Mouse (Mus musculus) liver, embryonic 16.5 days (tissue): Measurements from ENCODE around the gene Cnst. TPM values are rescaled to one million over a fixed set of nuclear protein-coding genes. Genes with fewer than 3 reads are reported as not detected.

Experiments used
- ATAC-seq: fragments of 200-750 bp; cut with Nextera tagmentation; 2 replicates; pipeline ENCODE4 v1.8.0; 2017; ENCODE audit warnings: low read depth, mild to moderate bottlenecking, moderate number of reproducible peaks, moderate library complexity
- H3K27ac ChIP-seq: fragments of 300-500 bp; sonication (generic); 2 replicates; pipeline ENCODE4 v1.5.1; 2014; ENCODE audit warnings: mild to moderate bottlenecking, low read length
- H3K27me3 ChIP-seq: fragments of 300-500 bp; sonication (generic); 2 replicates; pipeline ENCODE4 v1.6.1; 2014; ENCODE audit warnings: low read depth, low read length, mixed read lengths; ENCODE audit not compliant: control insufficient read depth, insufficient read depth
- H3K36me3 ChIP-seq: fragments of 300-500 bp; sonication (generic); 2 replicates; pipeline ENCODE4 v1.6.1; 2014; ENCODE audit warnings: mild to moderate bottlenecking; ENCODE audit not compliant: control insufficient read depth, insufficient read depth
- H3K4me1 ChIP-seq: fragments of 300-500 bp; sonication (generic); 2 replicates; pipeline ENCODE4 v1.6.1; 2014; ENCODE audit warnings: low read depth, low read length, mixed read lengths; ENCODE audit not compliant: control insufficient read depth
- H3K4me2 ChIP-seq: fragments of 300-500 bp; sonication (generic); 2 replicates; pipeline ENCODE4 v1.6.1; 2014; ENCODE audit warnings: low read depth, low read length, mixed read lengths
- H3K4me3 ChIP-seq: fragments of 300-500 bp; sonication (generic); 2 replicates; pipeline ENCODE4 v1.5.1; 2014; ENCODE audit warnings: low read depth, mild to moderate bottlenecking, low read length
- H3K9ac ChIP-seq: fragments of 300-500 bp; sonication (generic); 2 replicates; pipeline ENCODE4 v1.6.1; 2014; ENCODE audit warnings: low read depth, low read length
- H3K9me3 ChIP-seq: fragments of 300-500 bp; sonication (generic); replicated peaks from 2 replicates; pipeline ENCODE4 v1.6.1; 2016; ENCODE audit warnings: low read length; ENCODE audit not compliant: control insufficient read depth
- WGBS: fragments of 180-500 bp; shearing (Covaris S2); extraction: QIAGEN DNeasy Blood & Tissue Kit; methylation state at CpG from one replicate; pipeline ENCODE4 v1.1.7; 2014; ENCODE audit not compliant: insufficient replicate concordance; 5-methylcytosine and 5-hydroxymethylcytosine counted together
- polyA plus RNA-seq: library from polyadenylated mRNA; unstranded; fragments of >200 nt; fragmentation: Nextera tagmentation; extraction: Ambion mirVana; gene quantifications from 2 replicates; pipeline ENCODE4 v1.2.1, GENCODE M21; 2015

Cnst gene
- polyA plus RNA-seq, 1 experiment from 2014 or later: 11.6 TPM

DNA sequence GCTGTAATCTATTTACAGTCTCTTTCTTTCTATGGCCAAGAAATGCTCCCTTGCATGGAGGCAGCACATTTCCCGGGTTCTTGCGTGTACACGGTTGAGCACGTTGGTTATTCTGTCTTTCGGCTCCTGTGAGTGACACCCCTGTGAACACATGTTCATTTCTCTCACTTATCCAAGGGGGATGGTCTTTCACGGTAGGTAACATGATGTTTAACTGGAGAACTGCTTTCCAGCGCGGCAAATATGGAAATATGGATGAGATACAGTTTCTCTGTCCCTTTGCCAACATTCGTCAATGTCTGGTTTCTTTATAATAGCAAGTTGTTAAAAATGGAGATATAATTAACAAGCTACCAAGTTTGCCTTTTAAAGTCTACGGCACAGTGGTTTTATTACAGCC is 35.3 kb downstream of the Cnst start:
- H3K27me3 ChIP-seq: no peaks in the 10 kb centered on the region
- no peaks in the 10 kb centered on the region for H3K9me3 ChIP-seq
- no peak overlapping the region for H3K4me2 ChIP-seq
- H3K27ac ChIP-seq: no peak overlapping the region
- H3K4me1 ChIP-seq: peaks cover 21% of the 10 kb centered on the region
- WGBS: 79% methylated on average over 10 of the region's 10 CpGs
- no peaks in the 10 kb centered on the region for H3K36me3 ChIP-seq
- no peak overlapping the region for H3K4me3 ChIP-seq
- no peak overlapping the region for H3K9ac ChIP-seq
- ATAC-seq: no peak

DNA sequence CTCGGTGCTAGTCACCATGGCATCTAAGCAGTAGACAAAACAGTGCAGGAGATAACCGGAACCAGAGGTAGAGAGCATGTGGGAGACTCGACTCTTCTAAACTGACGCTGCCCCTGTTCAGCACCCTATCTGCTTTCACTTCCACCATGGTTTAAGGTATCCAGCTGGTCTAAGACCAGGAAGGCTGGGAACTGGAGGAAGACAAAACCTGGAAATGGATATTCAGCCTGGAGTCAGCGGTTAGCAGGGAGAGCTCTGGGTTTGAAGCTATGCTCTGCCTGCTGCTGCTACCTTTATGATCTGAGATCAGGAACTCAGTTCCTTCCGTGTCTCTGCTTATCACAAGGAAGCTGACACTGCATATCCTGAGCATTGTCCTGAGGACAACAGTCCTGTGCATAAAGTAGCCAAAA is 35.9 kb downstream of the Cnst start:
- H3K4me2 ChIP-seq: no peak overlapping the region; the same call in 1 of the 2 replicates
- H3K27ac ChIP-seq: no peak overlapping the region
- peaks cover 21% of the 10 kb centered on the region for H3K4me1 ChIP-seq
- H3K9me3 ChIP-seq: no peaks in the 10 kb centered on the region
- 21% methylated on average over 6 of the region's 6 CpGs for WGBS
- H3K4me3 ChIP-seq: no peak overlapping the region
- ATAC-seq: peak; percentile 35; the same call in 1 of the 2 replicates
- no peaks in the 10 kb centered on the region for H3K27me3 ChIP-seq
- H3K9ac ChIP-seq: no peak overlapping the region
- no peaks in the 10 kb centered on the region for H3K36me3 ChIP-seq

DNA sequence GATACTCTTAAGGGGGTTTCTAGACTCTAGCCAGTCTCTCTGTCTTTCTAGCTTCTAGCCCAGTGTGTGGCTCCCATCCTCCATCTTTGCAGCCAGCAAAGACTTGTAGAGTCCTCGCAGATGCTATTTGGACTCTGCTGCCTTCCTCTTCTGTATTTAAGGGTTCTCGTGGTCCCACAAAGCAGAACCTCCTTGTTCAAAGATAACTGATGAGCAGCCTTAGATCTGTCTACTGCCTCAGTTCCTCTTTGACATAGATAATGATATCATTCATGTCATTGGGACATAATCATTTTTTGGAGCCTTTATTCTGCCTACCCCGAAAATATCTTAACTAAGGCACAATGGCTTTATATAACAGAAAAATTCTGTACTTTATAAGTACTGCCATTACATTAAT is 36.9 kb downstream of the Cnst start:
- no peak for ATAC-seq
- WGBS: 42% methylated on average over 3 of the region's 3 CpGs

DNA sequence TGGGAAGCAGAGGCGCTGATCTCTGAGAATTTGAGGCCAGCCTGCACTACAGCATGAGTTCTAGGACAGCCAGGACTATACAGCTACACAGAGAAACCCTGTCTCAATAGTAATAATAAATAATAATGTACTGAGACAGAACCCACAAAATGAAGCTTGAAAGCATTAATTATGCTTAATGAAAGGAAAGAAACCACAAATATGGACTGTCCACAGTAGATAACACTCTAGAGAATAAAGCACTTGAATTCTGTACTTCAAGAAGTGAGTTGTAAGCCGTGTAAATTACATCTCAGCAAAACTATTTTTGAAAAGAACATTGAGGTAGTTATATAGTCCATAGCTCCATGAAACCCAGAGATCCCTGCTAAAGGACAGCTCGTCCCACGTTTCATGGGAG is 38.0 kb downstream of the Cnst start:
- H3K4me3 ChIP-seq: no peak overlapping the region
- no peaks in the 10 kb centered on the region for H3K27me3 ChIP-seq
- no peaks in the 10 kb centered on the region for H3K9me3 ChIP-seq
- H3K36me3 ChIP-seq: no peaks in the 10 kb centered on the region
- 68% methylated on average over 4 of the region's 4 CpGs for WGBS
- H3K9ac ChIP-seq: no peak overlapping the region
- no peak for ATAC-seq
- no peak overlapping the region for H3K4me2 ChIP-seq
- peaks cover 11% of the 10 kb centered on the region for H3K4me1 ChIP-seq
- H3K27ac ChIP-seq: no peak overlapping the region

More for the DNA sequence above, 36.9 kb downstream of the Cnst start:
- peaks cover 20% of the 10 kb centered on the region for H3K4me1 ChIP-seq
- no peak overlapping the region for H3K27ac ChIP-seq
- H3K9me3 ChIP-seq: no peaks in the 10 kb centered on the region
- no peak overlapping the region for H3K4me2 ChIP-seq
- H3K36me3 ChIP-seq: no peaks in the 10 kb centered on the region
- no peak overlapping the region for H3K4me3 ChIP-seq
- H3K9ac ChIP-seq: no peak overlapping the region
- H3K27me3 ChIP-seq: no peaks in the 10 kb centered on the region

DNA sequence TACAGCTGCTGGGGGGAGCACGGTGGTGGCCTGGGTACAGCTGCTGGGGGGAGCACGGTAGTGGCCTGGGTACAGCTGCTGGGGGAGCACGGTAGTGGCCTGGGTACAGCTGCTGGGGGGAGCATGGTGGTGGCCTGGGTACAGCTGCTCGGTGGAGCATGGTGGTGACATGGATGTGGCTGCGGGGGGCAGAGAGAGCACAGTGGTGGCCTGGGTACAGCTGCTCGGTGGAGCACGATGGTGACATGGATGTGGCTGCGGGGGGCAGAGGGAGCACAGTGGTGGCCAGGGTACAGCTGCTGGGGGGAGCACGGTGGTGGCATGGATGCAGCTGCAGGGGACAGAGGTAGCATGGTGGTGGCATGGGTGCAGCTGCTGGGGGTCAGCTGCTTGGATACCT is 39.5 kb downstream of the Cnst start:
- no peak for ATAC-seq
- Histone ChIP-seq H3K27me3 (no peaks in the 10 kb centered on the region), H3K4me3 (no peak overlapping the region), H3K36me3 (no peaks in the 10 kb centered on the region), H3K27ac (no peak overlapping the region), H3K4me1 (peaks cover 8% of the 10 kb centered on the region), H3K9ac (no peak overlapping the region), H3K9me3 (no peaks in the 10 kb centered on the region), H3K4me2 (no peak overlapping the region)
- WGBS: 93% methylated on average over 9 of the region's 9 CpGs

DNA sequence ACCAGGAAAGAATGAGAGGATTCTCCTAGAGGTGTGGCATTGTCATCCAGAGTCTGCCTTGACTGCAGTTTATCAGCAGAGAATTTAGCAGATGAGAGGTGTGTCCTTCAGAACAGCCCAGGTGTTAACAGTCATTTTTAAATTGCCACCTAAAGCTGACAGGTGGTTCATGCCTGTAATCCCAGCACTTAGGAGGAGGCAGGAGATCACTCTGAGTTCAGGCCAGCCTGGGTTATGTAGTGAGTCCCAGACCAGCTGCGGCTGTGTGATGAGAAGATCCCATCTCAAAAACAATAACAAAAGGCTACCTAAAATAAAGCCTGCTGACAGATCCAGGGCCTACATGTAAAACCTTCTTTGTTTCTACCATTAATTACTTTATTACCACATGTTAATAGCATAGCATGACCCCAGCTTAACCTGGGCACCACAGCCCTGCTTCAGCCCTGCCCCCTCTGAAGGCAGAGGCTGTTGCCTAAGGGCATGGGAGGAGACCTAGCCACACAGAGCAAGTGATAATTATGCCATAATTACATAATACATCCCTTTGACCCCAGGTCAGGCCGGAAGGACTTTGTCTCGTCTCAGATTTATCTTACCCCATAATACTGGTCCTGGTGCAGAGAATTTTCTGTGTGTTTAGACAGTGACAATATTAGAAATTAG is 40.4 kb downstream of the Cnst start:
- Histone ChIP-seq H3K9me3 (no peaks in the 10 kb centered on the region), H3K9ac (no peak overlapping the region), H3K4me1 (peaks cover 8% of the 10 kb centered on the region), H3K4me2 (no peak overlapping the region), H3K36me3 (no peaks in the 10 kb centered on the region), H3K4me3 (no peak overlapping the region), H3K27me3 (no peaks in the 10 kb centered on the region), H3K27ac (no peak overlapping the region)
- WGBS: 75% methylated on average over 3 of the region's 3 CpGs
- ATAC-seq: peak; percentile 59; the same call in 1 of the 2 replicates

DNA sequence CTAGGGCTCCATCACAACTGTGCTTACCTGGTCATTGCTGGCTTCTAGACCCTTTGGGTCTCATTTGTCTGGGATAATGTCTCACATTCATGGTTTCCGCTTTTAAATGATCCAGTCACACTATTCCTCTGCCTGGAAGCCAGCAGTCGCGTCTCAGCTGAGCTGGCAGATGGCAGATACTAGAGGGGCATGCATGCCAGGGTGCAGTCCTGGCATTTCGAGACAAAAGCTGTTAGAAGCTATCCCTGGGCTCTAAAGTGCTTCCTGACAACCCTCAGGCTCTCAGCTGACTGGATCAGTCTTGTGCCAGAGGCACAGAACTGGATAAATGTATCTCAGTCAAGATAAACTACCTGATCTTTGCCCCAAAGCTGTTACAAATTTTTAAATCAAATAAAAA is 42.1 kb downstream of the Cnst start:
- H3K4me2 ChIP-seq: no peak overlapping the region
- H3K27me3 ChIP-seq: no peaks in the 10 kb centered on the region
- H3K4me1 ChIP-seq: no peaks in the 10 kb centered on the region
- H3K9me3 ChIP-seq: no peaks in the 10 kb centered on the region
- no peak overlapping the region for H3K4me3 ChIP-seq
- no peak overlapping the region for H3K27ac ChIP-seq
- WGBS: 87% methylated on average over 4 of the region's 4 CpGs
- H3K36me3 ChIP-seq: no peaks in the 10 kb centered on the region
- no peak for ATAC-seq
- no peak overlapping the region for H3K9ac ChIP-seq

DNA sequence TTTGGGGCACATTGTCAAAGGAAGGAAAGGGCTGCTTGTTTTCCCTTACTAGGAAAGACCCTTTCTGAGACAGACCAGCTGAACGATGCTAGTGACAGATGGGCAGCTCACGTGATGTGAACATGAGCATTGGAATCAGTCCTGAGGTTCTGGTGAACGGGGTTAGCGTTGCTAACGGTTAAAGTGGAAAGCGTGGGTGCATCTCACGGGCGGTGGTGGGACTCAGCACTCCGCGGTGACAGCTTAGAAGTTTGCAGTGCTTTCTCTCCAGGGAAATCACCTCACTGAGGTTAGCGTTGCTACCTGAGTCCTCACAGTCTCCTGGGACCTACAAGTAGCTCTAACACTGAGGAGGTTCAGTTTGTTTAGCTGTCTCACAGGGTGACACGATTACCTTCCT is 45.5 kb downstream of the Cnst start:
- H3K27me3 ChIP-seq: no peaks in the 10 kb centered on the region
- H3K27ac ChIP-seq: no peak overlapping the region
- no peak overlapping the region for H3K9ac ChIP-seq
- no peak overlapping the region for H3K4me3 ChIP-seq
- H3K4me1 ChIP-seq: no peaks in the 10 kb centered on the region
- no peaks in the 10 kb centered on the region for H3K36me3 ChIP-seq
- WGBS: 82% methylated on average over 12 of the region's 12 CpGs
- ATAC-seq: no peak
- H3K4me2 ChIP-seq: no peak overlapping the region
- H3K9me3 ChIP-seq: no peaks in the 10 kb centered on the region

DNA sequence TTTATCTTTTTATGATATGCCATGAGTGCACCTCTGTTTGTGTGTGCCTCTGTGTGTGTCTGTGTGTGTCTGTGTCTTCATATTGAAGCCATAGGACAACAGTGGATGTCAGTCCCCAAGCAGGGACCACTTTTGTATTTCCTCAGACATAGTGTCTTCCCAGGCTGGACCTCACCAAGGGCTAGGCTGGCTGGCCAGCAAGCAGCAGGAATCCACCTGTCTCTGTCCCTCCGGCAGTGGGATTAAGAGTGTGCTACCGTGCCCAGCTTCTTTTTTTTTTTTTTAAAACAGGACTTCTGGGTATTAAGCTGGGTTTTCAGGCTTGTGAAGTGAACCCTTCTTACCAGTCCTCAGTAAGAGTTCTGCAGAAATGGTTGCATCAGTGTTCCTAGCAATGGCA is 46.0 kb downstream of the Cnst start:
- H3K27ac ChIP-seq: no peak overlapping the region
- H3K4me1 ChIP-seq: no peaks in the 10 kb centered on the region
- H3K36me3 ChIP-seq: no peaks in the 10 kb centered on the region
- 90% methylated on average over 2 of the region's 2 CpGs for WGBS
- no peak overlapping the region for H3K4me2 ChIP-seq
- no peak for ATAC-seq
- H3K9ac ChIP-seq: no peak overlapping the region
- no peak overlapping the region for H3K4me3 ChIP-seq
- H3K27me3 ChIP-seq: no peaks in the 10 kb centered on the region
- no peaks in the 10 kb centered on the region for H3K9me3 ChIP-seq
